Mouse (Mus musculus) MEL (cell line): ENCODE results near the gene Aak1.

ENCODE experiments used
- MYB ChIP-seq: IDR thresholded peaks from 2 replicates; pipeline ENCODE4 v1.6.1; 2011; ENCODE audit warnings: mild to moderate bottlenecking, low read depth, low read length, improper control_type of control experiment
- POLR2A ChIP-seq, 2 experiments: IDR thresholded peaks; 2 replicates each; pipeline ENCODE4 v1.6.1; 2011 to 2012; ENCODE audit warnings: low read length in 2 of 2, mild to moderate bottlenecking in 2 of 2, control low read depth in 1 of 2, improper control_type of control experiment in 1 of 2, low read depth in 1 of 2, moderate library complexity in 1 of 2; ENCODE audit not compliant: control insufficient read depth in 1 of 2, insufficient read depth in 1 of 2, poor library complexity in 1 of 2

DNA sequence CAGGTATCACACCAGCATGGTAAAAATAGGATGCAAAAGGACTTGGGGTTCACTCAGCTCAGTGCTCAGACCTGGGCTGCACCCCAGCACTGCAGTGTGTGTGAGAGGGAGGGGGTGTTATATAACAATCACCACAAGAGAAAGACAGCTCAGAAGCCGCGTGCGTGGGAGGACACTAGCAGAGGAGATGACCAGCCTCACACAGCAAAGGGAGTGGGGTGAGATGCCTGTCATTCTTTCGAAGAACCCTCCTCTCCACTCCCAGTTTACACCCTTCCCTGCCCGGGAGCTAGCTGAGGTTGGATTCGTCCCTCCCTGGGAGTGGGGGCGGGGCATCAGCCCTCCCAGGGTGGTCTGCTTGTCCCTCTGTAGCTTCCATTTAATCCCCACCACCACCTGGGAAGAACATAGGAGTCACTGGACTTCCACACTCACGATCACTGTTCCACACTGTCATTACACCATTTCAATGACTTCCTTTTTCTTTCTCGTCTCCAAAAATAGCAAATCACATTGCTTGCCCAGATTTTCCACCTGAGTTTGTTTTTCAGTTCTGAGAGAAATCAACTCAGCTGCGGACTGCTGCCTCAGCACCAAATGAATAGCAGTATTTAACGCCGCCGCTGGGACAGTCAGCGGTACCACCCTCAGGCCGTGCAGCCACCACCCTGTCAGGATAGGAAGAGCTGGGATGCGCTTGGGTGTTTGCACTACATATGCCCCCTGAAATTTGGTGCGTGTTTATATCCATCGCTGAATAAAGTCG, 26.8 kb upstream of the Aak1 start:
- TF ChIP-seq MYB: no peak
- TF ChIP-seq POLR2A (IDR thresholded peaks at IDR 0.05; ENCODE audit: control insufficient read depth in 1 of 2, insufficient read depth in 1 of 2, low read depth in 1 of 2, low read length in 2 of 2, poor library complexity in 1 of 2): no peak
